Mouse (Mus musculus) urinary bladder, postnatal 36 days (tissue): Measurements from ENCODE around the gene Cby1.

Experiments used
- DNase-seq, 2 experiments: peaks; one replicate each; pipeline ENCODE4 v3.0.0; 2022; ENCODE audit warnings: low spot score in 2 of 2, mixed read lengths in 1 of 2

Gene Cby1

GRCm38 (mm10) chr15:79706603-79707214 is 47.7 kb downstream of the Cby1 start:
- no peak for DNase-seq

GRCm38 (mm10) chr15:79708229-79708822 is 49.3 kb downstream of the Cby1 start:
- no peak for DNase-seq

GRCm38 (mm10) chr15:79715646-79716045 is 56.6 kb downstream of the Cby1 start:
- no peak for DNase-seq

GRCm38 (mm10) chr15:79716710-79717109 is 57.7 kb downstream of the Cby1 start:
- DNase-seq, result no peak
